Mouse (Mus musculus): ENCODE data around the gene Zkscan16.

- TF ChIP-seq CTCF (IDR thresholded peaks at IDR 0.05; ENCODE audit: borderline replicate concordance, control insufficient read depth, extremely low read depth, insufficient read depth, low read length, poor library complexity), result no peak
- TF ChIP-seq POLR2A (IDR thresholded peaks at IDR 0.05; ENCODE audit: control insufficient read depth, extremely low read depth, insufficient read depth, low read length, poor library complexity), result no peak
These were observed 17.8 kb upstream of the Zkscan16 start for GRCm38 (mm10) chr4:58925664-58926063.
